Mouse (Mus musculus): ENCODE results near the gene Tnfrsf13c. TPM values are rescaled to one million over a fixed set of nuclear protein-coding genes. Genes with fewer than 3 reads are reported as not detected.

The Tnfrsf13c gene
- total and polyA plus RNA-seq, 2 experiments from 2014 or later, result 0.24 to 0.44 TPM

DNA sequence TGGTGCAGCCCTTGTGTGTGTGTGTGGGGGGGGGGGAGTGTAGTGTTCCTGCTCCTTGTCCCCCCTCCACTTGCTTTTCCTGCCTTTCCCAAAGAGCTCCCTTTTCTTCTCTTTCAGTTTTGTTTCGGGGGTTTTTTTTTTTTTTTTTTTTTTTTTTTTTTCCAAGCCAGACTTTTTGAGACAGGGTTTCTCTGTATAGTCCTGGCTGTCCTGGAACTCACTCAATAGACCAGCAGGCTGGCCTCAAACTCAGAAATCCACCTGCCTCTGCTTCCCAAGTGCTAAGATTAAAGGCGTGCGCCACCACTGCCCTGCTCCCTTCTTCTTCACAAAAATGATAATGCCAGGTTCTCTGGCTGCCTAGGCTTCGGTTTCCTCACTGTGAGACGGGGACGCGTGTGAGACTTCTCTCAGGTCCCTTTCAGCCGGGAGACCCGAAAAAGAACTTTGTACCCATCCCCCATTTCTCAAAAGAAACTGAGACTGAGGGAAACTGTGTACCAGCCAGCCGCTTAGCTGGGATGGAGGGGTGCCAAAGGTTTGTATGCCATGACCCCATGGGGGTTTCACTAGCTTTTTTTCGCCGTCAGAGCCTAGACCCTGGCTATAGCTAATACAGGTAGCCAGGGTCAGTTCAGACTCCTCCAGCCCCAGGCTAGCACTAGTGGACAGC, 4.0 kb downstream of the Tnfrsf13c start:
- no peaks in the 10 kb centered on the region for H3K36me3 ChIP-seq (ENCODE audit: insufficient read depth)
- H3K27ac ChIP-seq (ENCODE audit: low read depth, low read length), result no peak overlapping the region
- TF ChIP-seq CTCF (IDR thresholded peaks at IDR 0.05; ENCODE audit: low read depth), result no peak
- 41% methylated on average over 11 of the region's 12 CpGs for WGBS
- H3K9me3 ChIP-seq (ENCODE audit: low read length), result no peaks in the 10 kb centered on the region
- DNase-seq (no peak), ATAC-seq (no peak)
- H3K9ac ChIP-seq, result no peak overlapping the region
- peaks cover 5% of the 10 kb centered on the region; the same call in 1 of the 2 replicates for H3K4me1 ChIP-seq (ENCODE audit: insufficient read depth)
- H3K4me2 ChIP-seq (ENCODE audit: low read depth), result no peak overlapping the region
- no peak overlapping the region for H3K4me3 ChIP-seq (ENCODE audit: low read depth, low read length)
- no peaks in the 10 kb centered on the region for H3K27me3 ChIP-seq (ENCODE audit: insufficient read depth, low read length)

GRCm38 (mm10) chr15:82218778-82219666, 5.1 kb downstream of the Tnfrsf13c start:
- Histone ChIP-seq H3K27me3 (ENCODE audit: insufficient read depth, low read length) (peaks cover 7% of the 10 kb centered on the region; the same call in 1 of the 2 replicates), H3K9ac (no peak overlapping the region), H3K4me3 (ENCODE audit: low read depth, low read length) (no peak overlapping the region), H3K4me2 (ENCODE audit: low read depth) (no peak overlapping the region), H3K4me1 (ENCODE audit: insufficient read depth) (peaks cover under 1% of the 10 kb centered on the region; the same call in 1 of the 2 replicates), H3K36me3 (ENCODE audit: insufficient read depth) (no peaks in the 10 kb centered on the region), H3K9me3 (ENCODE audit: low read length) (no peaks in the 10 kb centered on the region), H3K27ac (ENCODE audit: low read depth, low read length) (no peak overlapping the region)
- no peak for TF ChIP-seq CTCF (IDR thresholded peaks at IDR 0.05; ENCODE audit: low read depth)
- DNase-seq, result no peak
- ATAC-seq, result no peak
- 81% methylated on average over 26 of the region's 26 CpGs for WGBS

- no peak overlapping the region for H3K9ac ChIP-seq
- no peak overlapping the region for H3K4me2 ChIP-seq (ENCODE audit: low read depth)
- H3K9me3 ChIP-seq (ENCODE audit: low read length), result no peaks in the 10 kb centered on the region
- no peaks in the 10 kb centered on the region; the same call in 1 of the 2 replicates for H3K4me1 ChIP-seq (ENCODE audit: insufficient read depth)
- no peak for TF ChIP-seq CTCF (IDR thresholded peaks at IDR 0.05; ENCODE audit: low read depth)
- H3K27ac ChIP-seq (ENCODE audit: low read depth, low read length), result no peak overlapping the region
- no peak overlapping the region for H3K4me3 ChIP-seq (ENCODE audit: low read depth, low read length)
- DNase-seq, result no peak
- H3K36me3 ChIP-seq (ENCODE audit: insufficient read depth), result no peaks in the 10 kb centered on the region
- WGBS, result 35% methylated on average over 9 of the region's 9 CpGs
- peaks cover 12% of the 10 kb centered on the region for H3K27me3 ChIP-seq (ENCODE audit: insufficient read depth, low read length)
- ATAC-seq, result no peak
Measured at GRCm38 (mm10) chr15:82217980-82218379, 6.2 kb downstream of the Tnfrsf13c start.

DNA sequence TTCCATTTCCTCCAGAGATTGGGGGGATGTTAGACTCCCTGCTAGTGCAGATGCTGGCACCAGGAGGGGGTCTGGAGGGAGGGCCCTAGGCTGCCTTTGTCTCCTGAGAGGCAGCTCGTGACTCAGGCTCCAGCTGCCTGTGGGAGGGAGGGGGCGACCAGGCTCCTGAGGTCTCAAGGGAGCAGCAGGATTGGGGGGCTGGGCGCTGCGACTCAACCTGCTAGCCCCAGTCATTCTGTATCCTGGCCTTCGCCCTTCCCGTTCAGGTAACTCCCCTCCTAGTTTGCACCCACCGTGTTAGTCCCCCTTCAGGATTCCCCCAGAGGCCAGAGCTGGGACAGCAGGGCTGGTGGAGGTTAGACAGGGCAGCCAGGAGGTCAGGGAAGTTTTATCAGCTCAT, 7.1 kb downstream of the Tnfrsf13c start:
- DNase-seq, result no peak
- WGBS, result 22% methylated on average over 7 of the region's 7 CpGs
- peak; percentile 30; the same call in 1 of the 2 replicates for ATAC-seq
- Histone ChIP-seq H3K9ac (no peak overlapping the region), H3K4me1 (ENCODE audit: insufficient read depth) (no peaks in the 10 kb centered on the region; the same call in 1 of the 2 replicates), H3K36me3 (ENCODE audit: insufficient read depth) (no peaks in the 10 kb centered on the region), H3K27ac (ENCODE audit: low read depth, low read length) (no peak overlapping the region), H3K27me3 (ENCODE audit: insufficient read depth, low read length) (peaks cover 18% of the 10 kb centered on the region), H3K4me3 (ENCODE audit: low read depth, low read length) (no peak overlapping the region), H3K9me3 (ENCODE audit: low read length) (no peaks in the 10 kb centered on the region), H3K4me2 (ENCODE audit: low read depth) (no peak overlapping the region)
- peak; percentile 34 for TF ChIP-seq CTCF (IDR thresholded peaks at IDR 0.05; ENCODE audit: low read depth)

GRCm38 (mm10) chr15:82216142-82216827, 7.9 kb downstream of the Tnfrsf13c start:
- H3K27ac ChIP-seq (ENCODE audit: low read depth, low read length), result no peak overlapping the region
- peaks cover 3% of the 10 kb centered on the region; the same call in 1 of the 2 replicates for H3K4me1 ChIP-seq (ENCODE audit: insufficient read depth)
- peaks cover 23% of the 10 kb centered on the region for H3K27me3 ChIP-seq (ENCODE audit: insufficient read depth, low read length)
- no peak overlapping the region for H3K4me2 ChIP-seq (ENCODE audit: low read depth)
- no peaks in the 10 kb centered on the region for H3K36me3 ChIP-seq (ENCODE audit: insufficient read depth)
- no peak for DNase-seq
- no peak for ATAC-seq
- WGBS, result 35% methylated on average over 20 of the region's 20 CpGs
- TF ChIP-seq CTCF (IDR thresholded peaks at IDR 0.05; ENCODE audit: low read depth), result no peak
- H3K4me3 ChIP-seq (ENCODE audit: low read depth, low read length), result no peak overlapping the region
- no peak overlapping the region for H3K9ac ChIP-seq
- H3K9me3 ChIP-seq (ENCODE audit: low read length), result no peaks in the 10 kb centered on the region

DNA sequence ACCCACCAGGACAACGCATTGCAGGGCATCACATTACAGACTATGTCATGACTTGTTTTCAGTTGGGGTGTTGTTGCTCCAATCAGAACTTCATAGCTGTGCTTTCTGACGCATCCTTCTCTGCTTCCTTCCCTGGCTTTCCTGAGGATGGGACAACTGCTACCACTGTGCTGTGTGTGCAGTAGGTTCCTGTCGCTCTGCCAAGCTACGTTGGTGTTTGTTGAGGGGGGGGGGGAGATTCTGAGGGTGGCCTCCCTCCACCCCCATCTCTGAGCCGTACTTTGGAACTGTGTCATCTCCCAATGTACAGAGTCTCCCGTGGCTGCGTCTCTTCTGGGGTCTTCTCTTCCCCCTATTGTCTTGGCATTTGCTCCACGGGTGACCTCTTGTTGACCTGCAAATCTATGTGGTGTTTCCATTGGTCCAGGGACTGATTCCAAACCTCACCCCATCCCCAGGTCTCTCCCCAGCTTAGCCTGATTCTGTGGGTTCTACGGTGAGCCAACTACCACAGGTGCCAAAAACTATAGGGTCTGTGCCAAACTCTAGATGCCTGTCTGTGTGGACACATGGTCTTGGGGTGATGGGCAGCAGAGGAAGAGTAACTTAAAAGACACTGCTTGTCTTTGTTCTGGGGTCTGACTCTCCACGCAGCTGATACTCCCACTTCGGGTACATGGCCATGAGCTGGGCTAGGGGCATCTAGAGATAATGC, 8.7 kb downstream of the Tnfrsf13c start:
- DNase-seq (no peak), ATAC-seq (no peak)
- no peak overlapping the region for H3K9ac ChIP-seq
- H3K27me3 ChIP-seq (ENCODE audit: insufficient read depth, low read length), result peaks cover 31% of the 10 kb centered on the region
- no peaks in the 10 kb centered on the region for H3K9me3 ChIP-seq (ENCODE audit: low read length)
- 23% methylated on average over 11 of the region's 11 CpGs for WGBS
- H3K27ac ChIP-seq (ENCODE audit: low read depth, low read length), result no peak overlapping the region
- H3K4me3 ChIP-seq (ENCODE audit: low read depth, low read length), result no peak overlapping the region
- H3K4me2 ChIP-seq (ENCODE audit: low read depth), result no peak overlapping the region
- peaks cover 3% of the 10 kb centered on the region; the same call in 1 of the 2 replicates for H3K4me1 ChIP-seq (ENCODE audit: insufficient read depth)
- TF ChIP-seq CTCF (IDR thresholded peaks at IDR 0.05; ENCODE audit: low read depth), result no peak
- no peaks in the 10 kb centered on the region for H3K36me3 ChIP-seq (ENCODE audit: insufficient read depth)

Measured in forebrain, postnatal 0 days (tissue).